Mouse (Mus musculus) c-Kit-positive CD71-positive TER-119-negative erythroid progenitor cells, embryonic 14.5 days (primary cell): ENCODE measurements around the gene Tor3a.

Experiments used
- DNase-seq: peaks from one replicate; pipeline ENCODE4 v3.0.0-alpha.2; 2013; ENCODE audit warnings: low read depth

The Tor3a gene

GRCm38 (mm10) chr1:156674195-156675000, at the start of gene Tor3a:
TSS of gene Tor3a (minus strand) at chr1:156674356.
- DNase-seq = peak; percentile 53

DNA sequence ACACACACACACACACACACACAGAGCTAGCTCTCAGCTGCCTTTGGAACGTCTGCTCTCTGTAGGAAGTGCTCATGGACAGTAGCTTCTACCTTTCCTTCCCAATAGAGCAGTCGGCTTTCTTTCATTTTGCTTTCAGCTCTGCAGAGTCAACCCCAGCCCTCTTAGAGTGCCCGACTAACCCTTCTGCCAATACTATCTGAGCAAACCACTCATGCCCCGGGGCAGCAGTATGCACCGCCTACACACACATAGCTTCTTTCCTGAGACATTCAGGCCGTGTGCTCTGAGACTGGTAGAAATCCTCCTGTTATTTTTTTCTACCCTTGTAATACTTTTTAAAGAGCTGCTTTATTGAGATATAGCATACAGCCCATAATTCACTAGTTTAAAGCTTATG, 47.9 kb upstream of the Tor3a start:
- DNase-seq = no peak

- DNase-seq = no peak
Measured at GRCm38 (mm10) chr1:156720046-156720445, 45.9 kb upstream of the Tor3a start.

- peak; percentile 85 for DNase-seq
Measured at GRCm38 (mm10) chr1:156718950-156719805, 45.0 kb upstream of the Tor3a start, which contains the start of gene Fam20b. TSS of gene Fam20b (minus strand) at chr1:156719086.

GRCm38 (mm10) chr1:156718286-156718949, 44.3 kb upstream of the Tor3a start:
- no peak for DNase-seq

DNA sequence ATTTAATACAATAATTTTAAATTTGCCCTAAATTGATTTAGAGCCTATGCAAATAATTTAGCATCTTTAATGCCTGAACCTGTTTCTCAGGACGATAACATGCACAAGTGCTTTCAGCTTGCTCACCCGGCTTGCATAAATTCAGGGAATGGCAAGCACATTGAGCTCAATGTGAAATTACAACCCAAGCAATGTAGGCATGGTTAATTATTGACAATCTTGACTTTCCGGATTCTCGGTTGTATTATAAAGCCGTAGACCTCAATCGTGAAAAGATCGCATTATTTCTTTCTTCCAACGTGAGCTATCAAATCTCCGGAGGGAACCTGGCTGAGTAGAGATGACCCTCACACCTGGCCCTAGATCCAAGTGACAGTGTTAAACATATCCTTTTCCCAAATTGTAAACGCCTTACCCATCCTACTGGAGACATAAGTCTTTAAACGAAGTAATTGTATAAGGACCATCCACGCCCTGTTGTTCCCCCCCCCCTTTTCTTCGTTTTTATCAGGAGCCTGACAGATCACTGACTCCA, 43.7 kb upstream of the Tor3a start:
- no peak for DNase-seq

DNA sequence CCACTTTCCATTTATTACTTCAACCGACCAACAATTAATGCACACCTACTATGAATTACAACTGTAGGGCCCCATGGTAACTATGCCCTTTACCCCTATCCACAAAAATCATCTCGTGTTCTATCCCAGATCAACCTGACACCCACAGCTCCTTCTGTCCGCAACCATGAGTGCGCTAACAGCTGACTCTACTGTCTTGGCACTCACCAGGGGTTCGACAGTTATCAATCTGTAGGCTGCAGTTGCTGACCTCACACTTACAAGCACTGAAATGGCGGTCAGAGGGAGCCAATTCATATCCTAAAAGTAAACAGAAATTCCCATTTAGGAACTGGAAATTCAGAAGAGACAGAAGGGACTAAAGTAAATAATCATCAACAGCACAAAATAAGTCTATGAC, 42.5 kb upstream of the Tor3a start:
- no peak for DNase-seq

GRCm38 (mm10) chr1:156710472-156711098, 36.4 kb upstream of the Tor3a start:
- DNase-seq = no peak

DNA sequence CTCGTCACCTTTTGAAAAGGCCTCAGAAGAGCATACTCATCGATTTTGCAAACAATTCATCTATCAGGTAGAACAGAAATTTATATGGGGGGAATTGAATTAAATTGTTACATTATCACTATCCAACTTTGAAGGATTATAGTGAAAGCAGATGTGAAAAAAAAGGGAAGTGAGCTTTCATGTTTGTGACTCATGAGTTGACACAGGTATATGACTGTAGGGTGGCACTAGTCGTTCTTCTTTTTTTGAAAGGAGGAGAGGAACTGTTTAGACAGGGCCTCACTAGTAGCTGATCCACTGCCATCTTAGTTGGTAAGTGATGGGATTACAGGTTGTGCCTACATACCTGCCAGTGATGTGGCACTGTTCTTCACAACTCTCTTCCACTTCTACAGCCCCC, 34.5 kb upstream of the Tor3a start:
- DNase-seq = no peak

GRCm38 (mm10) chr1:156705696-156706285, 31.6 kb upstream of the Tor3a start:
- no peak for DNase-seq

DNA sequence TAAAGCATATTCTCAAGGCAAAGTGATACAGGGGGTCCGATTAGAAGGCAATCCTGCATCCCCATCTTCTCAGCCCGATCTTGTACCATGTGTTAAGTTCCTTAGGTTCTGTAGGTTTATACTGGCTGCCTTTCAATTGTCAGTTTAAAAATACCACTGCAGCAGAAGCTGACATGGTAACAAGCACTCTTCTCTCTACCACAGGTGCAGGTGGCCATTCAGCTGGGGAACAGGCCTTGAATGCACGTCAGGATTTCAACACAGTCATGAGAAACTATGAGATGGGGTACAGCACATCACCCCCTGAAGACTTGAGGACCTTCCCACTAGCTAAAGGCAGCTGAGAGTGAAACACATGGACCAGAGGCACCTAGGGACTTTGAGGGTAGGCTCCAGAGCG, 29.3 kb upstream of the Tor3a start:
- DNase-seq = no peak

GRCm38 (mm10) chr1:156702151-156702550, 28.0 kb upstream of the Tor3a start:
- DNase-seq = no peak

GRCm38 (mm10) chr1:156686025-156686661, 12.0 kb upstream of the Tor3a start:
- DNase-seq = no peak

- DNase-seq = no peak
Measured at GRCm38 (mm10) chr1:156679599-156679998, 5.4 kb upstream of the Tor3a start.

- no peak for DNase-seq
Measured at GRCm38 (mm10) chr1:156677230-156677629, 3.1 kb upstream of the Tor3a start.

GRCm38 (mm10) chr1:156676596-156676995, 2.4 kb upstream of the Tor3a start:
- DNase-seq = no peak

GRCm38 (mm10) chr1:156676171-156676570, 2.0 kb upstream of the Tor3a start:
- peak; percentile 65 for DNase-seq

GRCm38 (mm10) chr1:156673476-156674194, 521 bp downstream of the Tor3a start:
- DNase-seq = no peak

- DNase-seq = no peak
Measured at GRCm38 (mm10) chr1:156672720-156673475, 1.3 kb downstream of the Tor3a start.
